18 mouse cellular contexts compared by ENCODE assay signal in the genomic region with DNA sequence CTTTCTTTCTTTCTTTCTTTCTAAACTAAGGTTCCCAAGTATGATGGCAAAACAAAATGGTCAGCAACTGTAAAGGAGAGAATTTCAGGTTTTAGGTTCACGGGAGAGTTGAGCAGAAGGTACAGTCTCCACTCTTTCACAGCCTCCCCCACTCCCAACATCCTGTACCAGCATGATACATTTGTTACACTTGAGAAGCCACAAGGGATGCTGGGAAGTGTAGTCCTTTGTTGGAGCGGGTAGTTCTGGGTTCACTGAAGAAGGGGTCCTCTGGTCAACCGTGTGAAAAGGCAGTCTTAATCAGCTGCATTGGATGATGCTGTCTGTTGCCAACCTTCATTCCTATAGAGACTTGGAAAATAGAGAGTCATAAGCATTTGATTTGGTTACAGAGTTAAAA. TPM values are rescaled to one million over a fixed set of nuclear protein-coding genes. Genes with fewer than 3 reads are reported as not detected.
DNase-seq lines count a peak whose midpoint lies in the region; ATAC-seq lines count a peak whose summit lies in the region.
"Had no signal": no experiment of that assay in that cellular context is flagged by ENCODE, and none has a peak within 500 bp of the region (broad histone marks: within the 10 kb centered on the region; RNA-seq: fewer than 3 reads in every experiment).

No protein-coding gene starts in this region.

- H3K4me2 ChIP-seq in kidney, embryonic 15.5 days, result no peak overlapping the region
- H3K4me2 ChIP-seq: embryonic facial prominence, embryonic 15.5 days; midbrain, embryonic 11.5 days had no signal

- no peak overlapping the region for H3K9ac ChIP-seq in kidney, embryonic 15.5 days
- H3K9ac ChIP-seq: embryonic facial prominence, embryonic 15.5 days had no signal

- no peaks in the 10 kb centered on the region for H3K9me3 ChIP-seq in kidney, embryonic 15.5 days (replicated peaks)
- H3K9me3 ChIP-seq: embryonic facial prominence, embryonic 15.5 days; heart, embryonic 15.5 days had no signal

- H3K4me1 ChIP-seq in kidney, embryonic 15.5 days, result peaks cover 32% of the 10 kb centered on the region

- H3K27ac ChIP-seq in kidney, embryonic 15.5 days, result no peak overlapping the region
- H3K27ac ChIP-seq: embryonic facial prominence, embryonic 15.5 days had no signal

- DNase-seq in cerebellum, postnatal 10 days, result peak; percentile 65 to 73
- DNase-seq in cerebellum, postnatal 36 days, result no peak
- DNase-seq in heart, adult 11 months, result peak; percentile 33
- DNase-seq in heart, postnatal 36 days, result no peak
- no peak for DNase-seq in kidney, postnatal 36 days
- DNase-seq in embryo, embryonic 10.5 days (ENCODE audit: low spot score), result peak; percentile 25
- no peak for DNase-seq in adrenal gland, postnatal 36 days
- DNase-seq: cerebellum, adult 11-12 months; liver; lung, adult 2 months; lung, postnatal 4 days; right cerebral cortex, postnatal 25 days had no signal

- no peaks in the 10 kb centered on the region for H3K36me3 ChIP-seq in kidney, embryonic 15.5 days
- H3K36me3 ChIP-seq: embryonic facial prominence, embryonic 15.5 days; heart, embryonic 15.5 days had no signal

- intact Hi-C loops in heart, postnatal 36 days (cut with DNase I), result no loop called here

- WGBS in kidney, embryonic 15.5 days, result 53% methylated on average over 3 of the region's 3 CpGs

- H3K27me3 ChIP-seq in kidney, embryonic 15.5 days, result no peaks in the 10 kb centered on the region
- H3K27me3 ChIP-seq: embryonic facial prominence, embryonic 15.5 days; heart, embryonic 15.5 days had no signal

- ATAC-seq in kidney, embryonic 15.5 days (replicated peaks; ENCODE audit: low FRiP score), result peak; percentile 76; the same call in 1 of the 2 replicates
- ATAC-seq: inflammation-experienced regulatory T-cells, adult 6 months had no signal

- no peak overlapping the region for H3K4me3 ChIP-seq in kidney, embryonic 15.5 days (replicated peaks)
- H3K4me3 ChIP-seq: embryonic facial prominence, embryonic 15.5 days; heart, embryonic 15.5 days; myocyte had no signal

RNA-seq across cellular contexts. Expression of a gene that starts 7.0 kb away (rescaled TPM):
- 1 to 10 TPM; 5.9 to 6.9 TPM for total RNA-seq in heart, postnatal 36 days (2021)
- polyA plus RNA-seq in kidney, embryonic 15.5 days (2015; fragmentation: Nextera tagmentation; extraction: Ambion mirVana), result 14.4 and 16.6 TPM in 2 replicates
- 1 to 10 TPM; 5.1 to 5.8 TPM for total RNA-seq in adrenal gland, postnatal 36 days (2021)
- polyA plus RNA-seq: inflammation-experienced regulatory T-cells, adult 6 months had no signal

RNA-seq across cellular contexts. Expression of a gene that starts 49.5 kb away (rescaled TPM):
- 1 to 10 TPM; 1.9 to 2.1 TPM for total RNA-seq in heart, postnatal 36 days (2021)
- 485 and 491 TPM in 2 replicates for polyA plus RNA-seq in kidney, embryonic 15.5 days (2015; fragmentation: Nextera tagmentation; extraction: Ambion mirVana)
- total RNA-seq in adrenal gland, postnatal 36 days (2021), result 10 to 100 TPM; 14.7 to 16.0 TPM

Comparison
In these comparisons a context has a peak if more than half of its experiments do, and no peak if none do; other contexts are left out.
1. DNase-seq: peak in cerebellum, postnatal 10 days (2 of 2), heart, adult 11 months (single experiment) and embryo, embryonic 10.5 days (single experiment); none in cerebellum, postnatal 36 days (0 of 2), heart, postnatal 36 days (0 of 2), kidney, postnatal 36 days (0 of 2) and adrenal gland, postnatal 36 days (0 of 2).
2. RNA of a gene that starts 49.5 kb away (total RNA-seq): 14.7 to 16.0 TPM in adrenal gland, postnatal 36 days; 1.9 to 2.1 TPM in heart, postnatal 36 days; every median in the first group is over 4 times any median in the second.